Mouse (Mus musculus) testis, adult 2 months (tissue): ENCODE data around the gene Bbs1.

ENCODE experiments used
- CTCF ChIP-seq: fragments of 200-500 bp; IDR thresholded peaks from 2 replicates; pipeline ENCODE4 v1.5.1; 2012; ENCODE audit warnings: low read depth, mild to moderate bottlenecking, inconsistent platforms, low read length, moderate library complexity; ENCODE audit not compliant: control insufficient read depth, insufficient read depth, insufficient replicate concordance
- POLR2A ChIP-seq: fragments of 200-500 bp; IDR thresholded peaks from 2 replicates; pipeline ENCODE4 v1.6.1; 2012; ENCODE audit warnings: low read depth, mild to moderate bottlenecking, inconsistent platforms, low read length, moderate library complexity; ENCODE audit not compliant: control insufficient read depth

GRCm38 (mm10) chr19:4945540-4945939 lies 39.1 kb upstream of the Bbs1 start:
- TF ChIP-seq CTCF (no peak), POLR2A (no peak)
